Mouse (Mus musculus) lung, postnatal 0 days (tissue): ENCODE measurements at regions not wholly inside any gene's neighbourhood (a gene's known extent, or its start where the extent isn't known, plus 50 kb on each side); places are given as distances from the start of the nearest gene placed in this dataset.

ENCODE experiments used
- CTCF ChIP-seq: IDR thresholded peaks from 2 replicates; pipeline ENCODE4 v1.5.1; 2016; ENCODE audit warnings: antibody characterized with exemption, mild to moderate bottlenecking
- EP300 ChIP-seq: IDR thresholded peaks from 2 replicates; pipeline ENCODE4 v1.6.1; 2016; ENCODE audit warnings: antibody characterized with exemption, mild to moderate bottlenecking, control low read depth

GRCm38 (mm10) chr8:34689049-34689824 is 577.7 kb upstream of the Gm10131 start:
- no peak for TF ChIP-seq CTCF
- TF ChIP-seq EP300, result no peak
